Mouse (Mus musculus): Measurements from ENCODE around the gene Nrd1.

- TF ChIP-seq CTCF (IDR thresholded peaks at IDR 0.05; ENCODE audit: insufficient read depth, low read depth, low read length) (no peak), POLR2A (IDR thresholded peaks at IDR 0.05; ENCODE audit: insufficient read depth, low read depth, low read length) (no peak)
Measured at GRCm38 (mm10) chr4:109109686-109110085, 109.2 kb downstream of the Nrd1 start.

Data from olfactory bulb, adult 2 months (tissue).